Mouse (Mus musculus): ENCODE results near the gene Sys1.
A peak's percentile ranks its signal among the peaks of the same experiment; 100 is the strongest.

The Sys1 gene

GRCm38 (mm10) chr2:164456864-164457300 is at the start of gene Sys1:
TSS of gene Sys1 (plus strand) at chr2:164456964.
- DNase-seq = peak; percentile 40

GRCm38 (mm10) chr2:164407708-164408107 is 49.1 kb upstream of the Sys1 start:
- DNase-seq = peak; percentile 85

DNA sequence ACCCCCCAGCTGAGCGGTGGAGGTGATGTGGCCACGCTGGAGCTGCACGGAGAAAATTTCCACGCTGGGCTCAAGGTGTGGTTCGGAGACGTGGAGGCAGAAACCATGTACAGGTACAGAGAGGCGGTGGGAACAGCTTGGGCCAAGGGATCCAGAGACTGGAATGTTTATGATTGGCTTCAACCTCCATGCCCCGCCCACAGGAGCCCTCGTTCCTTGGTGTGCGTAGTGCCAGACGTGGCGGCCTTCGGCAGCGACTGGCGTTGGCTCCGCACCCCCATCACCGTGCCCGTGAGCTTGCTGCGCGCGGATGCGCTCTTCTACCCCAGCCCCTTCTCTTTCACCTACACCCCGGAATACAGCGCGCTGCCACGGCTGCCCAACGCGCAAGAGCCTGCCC is 42.6 kb upstream of the Sys1 start:
- DNase-seq = peak; percentile 19

GRCm38 (mm10) chr2:164414581-164414980 is 42.2 kb upstream of the Sys1 start:
- no peak for DNase-seq

- DNase-seq = peak; percentile 56
Measured at GRCm38 (mm10) chr2:164417198-164417597, 39.6 kb upstream of the Sys1 start.

- DNase-seq = peak; percentile 52
Measured at GRCm38 (mm10) chr2:164418308-164418875, 38.4 kb upstream of the Sys1 start.

GRCm38 (mm10) chr2:164419489-164419888 is 37.3 kb upstream of the Sys1 start:
- no peak for DNase-seq

GRCm38 (mm10) chr2:164421306-164421705 is 35.5 kb upstream of the Sys1 start:
- DNase-seq = no peak

DNA sequence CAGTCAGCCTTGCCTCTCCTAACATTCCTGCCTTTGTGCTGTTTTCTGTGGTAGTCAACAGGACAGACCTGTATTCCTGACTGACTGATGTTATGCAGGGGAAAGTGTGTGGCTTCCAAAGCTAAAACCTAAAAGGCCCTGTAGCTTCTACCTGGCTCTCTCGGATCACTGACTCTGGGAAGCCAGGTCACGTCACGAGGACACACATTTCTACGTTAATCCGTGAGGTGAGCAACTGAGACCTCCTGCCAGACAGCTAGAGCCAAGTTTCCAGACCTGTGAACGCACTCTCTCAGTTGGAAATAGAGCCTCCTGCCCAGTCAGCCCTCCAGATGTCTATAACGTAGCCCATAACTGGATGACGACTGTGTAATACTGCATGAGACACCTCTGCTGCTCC is 34.8 kb upstream of the Sys1 start:
- DNase-seq = peak; percentile 22

- DNase-seq = peak; percentile 16
Measured at GRCm38 (mm10) chr2:164422675-164423393, 33.9 kb upstream of the Sys1 start.

GRCm38 (mm10) chr2:164423464-164423863 is 33.3 kb upstream of the Sys1 start:
- peak; percentile 29 for DNase-seq

DNA sequence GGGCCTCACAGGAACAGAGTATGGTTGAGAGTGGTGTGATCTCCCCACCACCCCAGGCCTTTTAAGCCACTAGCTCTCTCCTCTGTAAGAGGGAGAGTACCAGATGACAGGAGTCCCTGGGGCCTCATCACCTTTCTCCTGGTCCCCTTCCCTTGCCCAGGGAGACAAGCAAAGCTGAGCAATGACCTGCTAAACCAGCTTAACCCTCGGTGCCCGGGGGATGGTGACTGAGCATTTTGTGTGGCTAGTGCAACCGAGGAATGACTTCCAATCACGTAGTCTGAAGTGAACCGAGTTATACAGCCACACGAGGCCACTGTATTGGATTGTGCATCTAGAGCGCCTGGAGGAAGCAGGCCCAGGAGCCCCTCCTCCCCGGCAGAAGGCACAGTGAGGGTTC is 32.4 kb upstream of the Sys1 start:
- peak; percentile 8 for DNase-seq

GRCm38 (mm10) chr2:164425401-164425800 is 31.4 kb upstream of the Sys1 start:
- peak; percentile 64 for DNase-seq

DNA sequence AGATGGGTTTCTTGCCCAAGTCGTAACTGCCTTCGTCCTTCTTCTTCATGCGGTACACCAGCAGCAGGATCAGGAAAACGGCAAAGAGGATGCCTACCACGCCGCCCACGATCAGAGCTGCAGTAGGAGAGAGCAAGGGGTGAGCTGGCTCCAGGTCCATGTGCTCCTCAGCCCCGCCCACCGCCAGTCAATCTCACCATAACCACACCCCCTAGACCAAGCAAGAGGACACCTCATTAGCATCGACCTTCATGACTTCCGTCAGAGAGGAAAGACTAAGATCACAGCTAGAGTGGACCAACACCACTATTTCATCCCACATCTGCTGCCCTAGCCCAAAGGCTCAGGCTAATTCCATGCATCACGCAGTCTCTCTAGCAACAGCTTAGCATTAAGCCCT is 30.6 kb upstream of the Sys1 start:
- DNase-seq = peak; percentile 49

- no peak for DNase-seq
Measured at GRCm38 (mm10) chr2:164426952-164427351, 29.8 kb upstream of the Sys1 start.

DNA sequence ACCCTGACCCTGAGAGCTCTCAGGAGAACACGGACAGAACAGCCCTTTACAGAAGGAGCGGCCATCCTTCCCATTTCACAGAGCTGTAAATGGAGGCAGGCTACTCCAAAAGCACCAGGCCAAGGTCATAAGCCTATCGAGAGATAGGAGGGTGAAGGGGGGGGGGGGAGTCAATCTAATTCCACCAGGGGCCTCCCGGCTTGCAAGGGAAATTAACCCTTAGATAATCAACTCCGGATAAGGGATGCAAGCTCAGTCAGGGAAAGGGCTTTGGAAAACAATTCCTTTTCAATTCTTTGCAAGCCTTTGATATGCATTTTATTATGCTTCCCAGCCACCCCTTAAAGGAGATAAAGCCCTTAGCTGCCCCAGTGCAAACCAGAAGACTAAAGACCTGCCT is 28.3 kb upstream of the Sys1 start:
- DNase-seq = no peak

- no peak for DNase-seq
Measured at GRCm38 (mm10) chr2:164429881-164430615, 26.7 kb upstream of the Sys1 start.

DNA sequence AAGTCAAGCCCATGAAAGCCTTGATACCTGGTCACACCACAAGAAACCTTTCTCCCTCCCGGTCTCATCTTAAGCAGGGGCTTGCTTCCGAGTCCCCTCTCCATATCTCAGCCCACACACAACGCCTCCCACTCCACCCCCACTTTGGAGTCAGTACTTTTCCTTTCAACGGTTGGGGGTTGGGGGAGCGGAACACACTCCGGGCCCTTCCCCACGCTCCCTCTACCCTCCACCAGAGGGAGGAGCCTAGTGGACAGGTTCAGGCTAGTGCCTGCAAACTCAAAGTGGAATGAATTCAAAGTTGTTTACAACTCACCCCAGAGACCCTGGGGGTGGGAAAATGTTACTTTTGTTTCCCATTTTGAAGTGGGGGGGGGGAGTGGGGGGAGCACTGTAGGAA is 26.1 kb upstream of the Sys1 start:
- peak; percentile 74 for DNase-seq

- DNase-seq = peak; percentile 60
Measured at GRCm38 (mm10) chr2:164431676-164432465, 24.9 kb upstream of the Sys1 start.

DNA sequence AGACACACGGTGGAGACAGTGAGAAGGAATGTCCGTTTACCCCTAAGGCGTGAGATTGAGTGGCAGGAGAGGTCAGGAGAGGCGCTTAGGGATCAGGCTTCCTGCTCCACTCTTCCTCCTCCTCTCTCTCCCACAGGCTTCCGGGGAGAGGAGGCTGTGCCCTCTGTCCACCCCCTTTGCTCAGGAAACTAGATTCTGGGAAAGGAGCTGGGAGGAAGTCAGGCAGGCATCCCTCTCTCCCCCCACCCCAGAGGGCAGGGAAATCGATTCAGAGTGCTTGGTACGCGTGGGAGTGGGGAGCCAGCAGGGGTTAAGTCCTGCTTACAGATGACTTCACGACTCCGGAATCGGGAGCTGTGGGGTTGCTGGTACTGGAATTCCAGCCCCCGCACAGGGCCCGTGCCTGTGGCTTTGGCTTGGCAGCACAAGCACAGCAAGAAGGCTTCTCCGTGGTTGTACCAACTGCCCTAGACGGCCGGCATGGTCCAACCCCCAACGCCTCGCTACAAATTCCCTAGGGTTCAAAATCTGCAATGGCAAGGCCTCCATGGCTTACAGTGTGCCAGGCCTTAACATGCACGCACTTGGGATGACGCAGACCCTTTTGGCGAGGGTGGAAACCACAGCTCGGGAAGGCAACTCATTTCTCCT is 24.1 kb upstream of the Sys1 start:
- peak; percentile 62 for DNase-seq

DNA sequence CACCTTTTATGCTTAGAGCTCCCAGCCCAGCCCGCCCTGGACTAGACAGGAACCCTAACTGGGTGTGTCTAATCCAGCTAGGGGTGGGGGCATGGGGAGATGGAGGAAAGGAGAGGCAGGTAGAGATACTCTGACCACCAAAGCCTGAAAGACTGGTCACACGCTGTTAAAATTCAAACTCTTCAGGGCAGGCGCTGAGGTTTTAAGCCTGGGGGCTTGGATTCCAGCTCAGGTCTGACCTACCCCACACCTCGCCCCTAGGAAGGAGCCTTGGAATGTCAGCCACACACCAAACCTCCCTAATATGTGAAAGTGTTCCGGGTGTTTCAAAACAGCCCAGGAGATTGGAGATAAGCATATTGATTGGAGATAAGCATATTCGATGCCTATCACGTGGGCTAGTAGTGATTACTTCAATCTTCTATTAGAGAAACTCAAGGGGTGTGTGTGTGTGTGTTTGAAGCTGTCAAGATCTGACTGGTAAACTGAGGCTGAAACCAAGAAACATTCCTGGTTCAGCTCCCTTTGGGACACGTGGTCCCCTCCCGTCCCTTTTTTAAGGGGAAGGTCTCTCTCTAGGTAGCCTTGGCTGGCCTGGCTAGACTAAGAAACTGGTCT is 23.4 kb upstream of the Sys1 start:
- no peak for DNase-seq

DNA sequence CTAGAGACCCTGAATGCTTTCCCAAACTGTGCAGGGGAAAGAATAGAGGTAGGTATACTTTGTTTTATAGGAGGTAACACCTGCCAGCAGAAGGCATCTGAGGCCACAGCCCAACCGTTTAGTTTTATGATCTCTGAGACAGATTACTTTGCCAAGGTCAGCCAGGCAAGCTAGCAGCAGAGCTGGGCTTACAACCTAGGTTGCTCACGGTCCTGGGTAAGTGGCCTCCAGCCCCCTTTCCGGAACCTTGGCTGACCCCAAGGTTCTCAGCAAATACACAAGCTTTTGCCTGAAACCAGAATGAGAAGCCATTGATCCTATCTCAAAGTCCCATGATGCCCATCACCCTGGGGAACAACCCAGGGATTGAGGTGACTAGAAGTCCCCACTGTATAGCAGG is 22.1 kb upstream of the Sys1 start:
- DNase-seq = peak; percentile 42
